Mouse (Mus musculus): Measurements from ENCODE around the gene Gtdc1.

Gene Gtdc1

DNA sequence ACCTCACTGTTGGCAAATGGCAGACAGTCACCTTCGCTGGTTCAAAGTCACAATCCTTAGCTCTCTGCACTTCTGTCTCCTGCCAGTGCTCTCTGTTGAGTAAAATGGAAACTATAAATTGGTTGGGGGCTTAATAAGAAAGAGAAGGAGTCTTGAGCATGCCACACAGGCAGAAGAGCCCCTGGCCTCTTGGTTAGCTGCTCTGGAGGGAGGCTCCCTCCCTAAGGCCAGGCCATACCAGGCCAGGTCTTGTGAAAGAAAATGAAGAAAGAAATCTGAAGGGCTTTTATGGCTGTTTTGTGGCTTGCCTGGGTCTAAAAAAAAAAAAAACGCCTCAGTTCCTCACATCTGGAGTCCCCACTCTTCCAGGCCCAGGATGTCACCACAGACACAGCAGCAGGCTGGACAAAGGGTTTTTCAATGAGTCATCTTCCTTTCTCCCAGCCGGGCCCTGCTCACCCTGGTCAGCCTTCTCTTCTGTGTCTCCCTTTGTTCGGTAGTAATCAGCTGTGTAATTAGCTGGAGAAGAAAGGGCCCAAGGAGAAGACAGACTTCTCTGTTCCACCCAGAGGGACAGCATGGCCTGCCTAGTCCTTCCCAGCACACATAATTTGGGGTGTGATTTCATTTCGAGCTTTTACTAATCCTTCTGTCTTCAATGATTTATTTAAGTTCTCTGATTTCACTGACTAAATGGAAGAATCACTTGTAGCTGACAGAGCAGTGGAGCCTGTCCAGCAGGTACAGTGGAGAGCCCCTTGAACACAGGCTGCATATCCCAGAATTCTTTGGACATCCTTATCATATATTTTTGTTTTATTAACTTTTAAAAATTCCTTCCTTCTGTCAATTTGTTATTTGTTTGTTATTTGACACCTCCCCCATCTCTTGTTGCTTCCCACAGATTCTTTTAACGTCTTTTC is 401.1 kb downstream of the Gtdc1 start:
- DNase-seq (ENCODE audit: low read depth, low spot score): no peak

DNA sequence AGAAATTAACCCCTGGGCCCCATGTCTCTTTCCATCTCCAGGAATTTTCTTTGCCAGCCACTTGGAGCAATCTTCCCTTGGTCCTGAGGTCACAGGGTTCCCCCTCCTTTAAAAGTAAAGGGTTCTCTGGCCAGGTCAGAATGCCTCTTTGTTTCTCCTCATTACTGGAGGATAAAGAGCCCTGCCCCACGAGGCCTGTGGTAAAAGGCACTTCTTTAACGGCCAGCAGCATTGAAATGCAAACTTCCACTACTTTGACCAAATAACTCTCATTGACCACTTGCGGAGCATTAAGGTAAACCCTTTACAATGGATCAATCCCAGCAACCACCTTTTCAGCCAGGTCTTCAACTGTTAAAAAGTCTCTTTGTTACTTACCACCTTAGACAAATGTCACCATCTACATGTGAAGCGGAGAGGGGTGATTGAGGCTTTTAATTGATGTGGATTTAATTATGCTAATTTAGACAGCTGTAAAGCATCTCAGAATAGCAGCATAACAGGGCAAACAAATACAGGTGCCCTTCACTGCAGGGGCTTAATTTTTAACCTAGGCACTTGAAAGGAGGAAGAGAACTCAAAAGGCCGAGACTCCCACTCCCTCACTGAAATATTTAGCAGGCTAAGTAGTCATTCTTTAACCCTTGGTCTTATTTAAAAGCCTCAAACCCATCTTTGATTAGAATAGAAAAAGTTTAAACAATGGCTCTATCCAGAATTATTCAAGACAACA is 402.1 kb downstream of the Gtdc1 start:
- no peak for DNase-seq (ENCODE audit: low read depth, low spot score)

DNA sequence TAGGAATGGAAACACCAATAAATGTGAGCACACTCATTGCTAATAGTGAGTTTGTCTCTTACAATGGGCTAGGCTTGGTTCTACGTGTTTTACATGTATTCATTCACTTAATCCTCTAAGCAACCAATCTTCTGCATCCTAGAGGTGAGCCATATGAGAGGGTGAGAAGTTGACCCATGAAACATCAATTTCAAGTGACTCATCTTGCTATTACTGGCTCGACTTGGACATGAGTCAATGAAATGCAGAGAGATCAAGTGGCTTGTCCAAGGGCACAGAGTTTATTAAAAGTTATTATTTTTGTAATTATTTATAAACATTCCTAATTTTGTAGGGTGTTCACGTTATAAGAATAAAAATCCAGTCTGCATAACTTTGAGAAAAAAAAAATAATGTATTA is 408.2 kb downstream of the Gtdc1 start:
- DNase-seq (ENCODE audit: low read depth, low spot score): no peak

GRCm38 (mm10) chr2:44518085-44518484 is 409.4 kb downstream of the Gtdc1 start:
- DNase-seq (ENCODE audit: low read depth, low spot score): no peak
